Mouse (Mus musculus): ENCODE data around the gene Tenm2. TPM values are rescaled to one million over a fixed set of nuclear protein-coding genes. Genes with fewer than 3 reads are reported as not detected.

Gene Tenm2
- polyA plus RNA-seq, 1 experiment from 2014 or later, result 0.28 TPM

DNA sequence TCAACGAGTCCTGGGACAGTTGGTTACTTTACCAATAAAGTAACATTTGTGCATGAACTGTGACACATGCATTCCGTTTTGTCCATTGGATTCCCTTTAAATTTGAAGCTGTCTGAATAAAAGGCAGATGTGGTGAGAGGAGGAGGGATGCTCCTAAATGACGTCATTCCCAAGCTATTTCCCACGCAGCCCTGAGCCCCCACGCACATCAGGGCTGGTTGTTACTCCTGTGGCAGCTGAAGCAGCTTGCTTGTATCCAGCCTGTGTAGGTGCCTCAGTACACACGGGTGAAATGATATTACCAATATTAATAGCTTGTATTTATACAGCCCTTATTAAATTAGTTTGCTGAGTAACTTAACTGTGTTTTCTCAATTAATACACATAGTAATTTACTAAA is 884.0 kb downstream of the Tenm2 start:
- no peak overlapping the region for H3K4me2 ChIP-seq
- no peak for DNase-seq
- H3K27me3 ChIP-seq (ENCODE audit: insufficient read depth, low read length), result no peaks in the 10 kb centered on the region
- no peak overlapping the region for H3K27ac ChIP-seq (ENCODE audit: low read depth)
- no peaks in the 10 kb centered on the region for H3K9me3 ChIP-seq (ENCODE audit: low read depth, low read length)
- H3K36me3 ChIP-seq (ENCODE audit: insufficient read depth), result no peaks in the 10 kb centered on the region
- H3K4me1 ChIP-seq (ENCODE audit: insufficient read depth), result no peaks in the 10 kb centered on the region
- no peak for TF ChIP-seq CTCF (IDR thresholded peaks at IDR 0.05; ENCODE audit: low read depth)
- no peak overlapping the region for H3K4me3 ChIP-seq (ENCODE audit: low read depth, low read length)
- H3K9ac ChIP-seq, result no peak overlapping the region
- 42% methylated on average over 6 of the region's 6 CpGs for WGBS
- no peak for ATAC-seq (ENCODE audit: insufficient read depth)

DNA sequence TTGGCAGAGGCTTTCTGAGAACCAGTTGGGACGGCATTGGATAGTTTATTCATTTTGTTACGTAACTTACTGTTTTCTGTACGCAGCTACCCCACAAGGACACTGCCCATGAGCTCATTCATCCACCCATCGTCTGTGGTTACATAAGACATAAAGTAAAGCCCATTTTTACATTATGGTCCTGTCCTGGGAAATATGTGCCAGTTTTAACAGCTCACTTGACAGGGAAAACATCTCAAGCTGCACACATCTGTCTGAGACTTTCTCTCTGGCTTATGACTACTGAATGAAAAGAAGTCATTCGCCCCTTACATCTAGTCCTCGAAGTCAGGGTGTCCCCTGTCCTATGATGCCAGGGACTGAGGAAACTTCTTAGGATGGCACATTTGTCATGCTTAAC is 884.4 kb downstream of the Tenm2 start:
- Histone ChIP-seq H3K9ac (no peak overlapping the region), H3K4me3 (ENCODE audit: low read depth, low read length) (no peak overlapping the region), H3K4me2 (no peak overlapping the region), H3K27me3 (ENCODE audit: insufficient read depth, low read length) (no peaks in the 10 kb centered on the region), H3K27ac (ENCODE audit: low read depth) (no peak overlapping the region), H3K4me1 (ENCODE audit: insufficient read depth) (no peaks in the 10 kb centered on the region), H3K9me3 (ENCODE audit: low read depth, low read length) (no peaks in the 10 kb centered on the region), H3K36me3 (ENCODE audit: insufficient read depth) (no peaks in the 10 kb centered on the region)
- no peak for TF ChIP-seq CTCF (IDR thresholded peaks at IDR 0.05; ENCODE audit: low read depth)
- 70% methylated on average over 6 of the region's 6 CpGs for WGBS
- DNase-seq (no peak), ATAC-seq (ENCODE audit: insufficient read depth) (no peak)

DNA sequence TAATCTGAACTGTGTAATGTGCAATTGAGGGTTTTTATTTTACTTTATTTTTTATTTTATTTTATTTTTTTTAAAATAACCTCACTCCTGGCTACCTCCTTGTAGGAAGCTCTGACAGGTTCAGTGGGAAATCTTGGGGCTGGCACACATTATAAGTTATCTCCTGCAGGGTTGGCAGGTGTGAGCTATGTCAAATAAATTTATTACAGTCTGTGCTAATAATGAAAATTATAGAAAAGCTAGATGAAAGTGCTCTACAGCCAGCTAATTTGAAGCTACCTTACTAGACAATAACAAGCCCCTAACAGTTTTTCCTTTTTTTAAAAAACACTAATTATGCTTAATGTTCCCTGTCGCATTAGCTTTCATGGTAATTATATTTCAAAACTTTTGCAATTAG is 885.5 kb downstream of the Tenm2 start:
- no peak overlapping the region for H3K4me3 ChIP-seq (ENCODE audit: low read depth, low read length)

GRCm38 (mm10) chr11:36349856-36350255 is 885.9 kb downstream of the Tenm2 start:
- DNase-seq (no peak), ATAC-seq (ENCODE audit: insufficient read depth) (no peak)
- no peaks in the 10 kb centered on the region for H3K9me3 ChIP-seq (ENCODE audit: low read depth, low read length)
- H3K27me3 ChIP-seq (ENCODE audit: insufficient read depth, low read length), result no peaks in the 10 kb centered on the region
- no peak overlapping the region for H3K4me2 ChIP-seq
- H3K4me3 ChIP-seq (ENCODE audit: low read depth, low read length), result no peak overlapping the region
- TF ChIP-seq CTCF (IDR thresholded peaks at IDR 0.05; ENCODE audit: low read depth), result no peak
- WGBS, result 62% methylated on average over 2 of the region's 2 CpGs
- H3K27ac ChIP-seq (ENCODE audit: low read depth), result no peak overlapping the region
- H3K4me1 ChIP-seq (ENCODE audit: insufficient read depth), result no peaks in the 10 kb centered on the region
- no peak overlapping the region for H3K9ac ChIP-seq
- H3K36me3 ChIP-seq (ENCODE audit: insufficient read depth), result no peaks in the 10 kb centered on the region

More for the DNA sequence above, 885.5 kb downstream of the Tenm2 start:
- no peak overlapping the region for H3K27ac ChIP-seq (ENCODE audit: low read depth)
- TF ChIP-seq CTCF (IDR thresholded peaks at IDR 0.05; ENCODE audit: low read depth), result no peak
- no peaks in the 10 kb centered on the region for H3K4me1 ChIP-seq (ENCODE audit: insufficient read depth)
- no peak overlapping the region for H3K4me2 ChIP-seq
- no peaks in the 10 kb centered on the region for H3K36me3 ChIP-seq (ENCODE audit: insufficient read depth)
- DNase-seq, result no peak
- H3K27me3 ChIP-seq (ENCODE audit: insufficient read depth, low read length), result no peaks in the 10 kb centered on the region
- ATAC-seq (ENCODE audit: insufficient read depth), result no peak
- H3K9ac ChIP-seq, result no peak overlapping the region
- WGBS, result 98% methylated on average over 1 of the region's 1 CpGs
- H3K9me3 ChIP-seq (ENCODE audit: low read depth, low read length), result no peaks in the 10 kb centered on the region

- H3K9me3 ChIP-seq (ENCODE audit: low read depth, low read length), result no peaks in the 10 kb centered on the region
- no peaks in the 10 kb centered on the region for H3K36me3 ChIP-seq (ENCODE audit: insufficient read depth)
- WGBS, result 82% methylated on average over 3 of the region's 3 CpGs
- H3K27ac ChIP-seq (ENCODE audit: low read depth), result no peak overlapping the region
- H3K9ac ChIP-seq, result no peak overlapping the region
- TF ChIP-seq CTCF (IDR thresholded peaks at IDR 0.05; ENCODE audit: low read depth), result no peak
- H3K27me3 ChIP-seq (ENCODE audit: insufficient read depth, low read length), result no peaks in the 10 kb centered on the region
- no peak overlapping the region for H3K4me3 ChIP-seq (ENCODE audit: low read depth, low read length)
- no peak for ATAC-seq (ENCODE audit: insufficient read depth)
- no peak for DNase-seq
- H3K4me2 ChIP-seq, result no peak overlapping the region
- no peaks in the 10 kb centered on the region for H3K4me1 ChIP-seq (ENCODE audit: insufficient read depth)
Measured at GRCm38 (mm10) chr11:36341799-36342198, 894.0 kb downstream of the Tenm2 start.

DNA sequence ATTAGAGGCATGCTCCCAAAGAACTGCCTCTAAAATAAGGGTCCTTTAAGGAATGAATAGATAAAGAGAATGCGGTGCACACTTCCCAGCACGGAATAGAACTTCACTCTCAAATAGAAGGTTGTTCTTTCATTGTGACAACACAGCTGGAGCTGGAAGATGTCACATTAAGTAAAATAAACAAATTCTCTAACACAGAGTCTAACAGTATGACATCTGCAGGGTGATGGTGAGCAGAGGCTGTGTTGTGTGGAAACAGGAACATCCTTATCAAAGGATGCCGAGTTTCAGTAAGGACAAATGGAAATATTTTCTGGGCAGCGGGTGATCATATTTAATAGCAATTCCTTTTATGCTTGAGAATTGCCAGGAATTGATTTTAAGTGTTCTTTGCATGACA is 897.3 kb downstream of the Tenm2 start:
- peak; percentile 85 for ATAC-seq (ENCODE audit: insufficient read depth)
- Histone ChIP-seq H3K9ac (no peak overlapping the region), H3K9me3 (ENCODE audit: low read depth, low read length) (no peaks in the 10 kb centered on the region), H3K27ac (ENCODE audit: low read depth) (no peak overlapping the region), H3K4me1 (ENCODE audit: insufficient read depth) (no peaks in the 10 kb centered on the region), H3K4me2 (no peak overlapping the region), H3K4me3 (ENCODE audit: low read depth, low read length) (no peak overlapping the region), H3K27me3 (ENCODE audit: insufficient read depth, low read length) (no peaks in the 10 kb centered on the region), H3K36me3 (ENCODE audit: insufficient read depth) (no peaks in the 10 kb centered on the region)
- 29% methylated on average over 4 of the region's 4 CpGs for WGBS
- DNase-seq, result peak; percentile 60
- TF ChIP-seq CTCF (IDR thresholded peaks at IDR 0.05; ENCODE audit: low read depth), result no peak

DNA sequence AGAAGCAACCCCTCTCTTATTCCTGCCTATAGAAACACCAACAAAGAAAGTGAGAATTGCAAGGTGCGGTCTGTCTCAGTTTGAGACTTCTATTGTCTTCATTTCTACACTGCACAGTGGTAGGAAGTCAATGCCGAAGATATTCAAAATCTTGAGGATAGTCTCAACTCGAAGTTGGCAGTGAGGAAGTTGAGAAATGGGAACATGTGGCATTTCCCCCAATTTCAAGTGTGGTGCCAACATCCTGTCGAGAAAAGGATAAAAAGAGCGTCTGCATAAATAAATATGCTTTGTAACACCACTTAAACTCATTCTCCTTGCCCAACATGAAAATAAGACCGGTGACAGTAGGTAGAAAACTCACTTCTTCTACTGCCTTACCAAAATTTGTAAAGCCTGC is 898.7 kb downstream of the Tenm2 start:
- Histone ChIP-seq H3K4me3 (ENCODE audit: low read depth, low read length) (no peak overlapping the region), H3K4me1 (ENCODE audit: insufficient read depth) (no peaks in the 10 kb centered on the region), H3K4me2 (no peak overlapping the region), H3K9ac (no peak overlapping the region), H3K36me3 (ENCODE audit: insufficient read depth) (no peaks in the 10 kb centered on the region), H3K27ac (ENCODE audit: low read depth) (no peak overlapping the region), H3K27me3 (ENCODE audit: insufficient read depth, low read length) (no peaks in the 10 kb centered on the region), H3K9me3 (ENCODE audit: low read depth, low read length) (no peaks in the 10 kb centered on the region)
- ATAC-seq (ENCODE audit: insufficient read depth) (no peak), DNase-seq (no peak)
- TF ChIP-seq CTCF (IDR thresholded peaks at IDR 0.05; ENCODE audit: low read depth), result no peak
- WGBS, result 74% methylated on average over 6 of the region's 6 CpGs

DNA sequence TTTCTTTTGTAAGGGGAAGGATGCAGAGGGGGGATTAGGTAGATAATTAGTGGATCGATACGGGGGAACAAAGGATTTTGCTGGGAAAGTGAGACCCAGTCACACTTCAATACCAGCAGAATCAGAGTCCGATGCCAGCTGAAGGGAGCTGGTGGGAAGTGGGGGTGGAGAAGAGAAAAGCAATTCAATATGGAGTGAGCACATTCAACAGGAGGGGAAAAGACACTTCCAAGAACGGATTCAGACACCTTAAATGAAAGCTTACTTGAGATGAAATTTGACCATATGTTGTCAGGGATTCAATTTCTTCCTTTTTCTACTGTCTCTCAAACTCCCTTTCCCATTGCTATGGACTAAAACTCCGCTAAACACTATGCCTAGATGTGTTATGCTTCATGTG is 900.6 kb downstream of the Tenm2 start:
- no peak for ATAC-seq (ENCODE audit: insufficient read depth)
- no peak for TF ChIP-seq CTCF (IDR thresholded peaks at IDR 0.05; ENCODE audit: low read depth)
- no peak for DNase-seq
- Histone ChIP-seq H3K9ac (no peak overlapping the region), H3K27ac (ENCODE audit: low read depth) (no peak overlapping the region), H3K27me3 (ENCODE audit: insufficient read depth, low read length) (no peaks in the 10 kb centered on the region), H3K4me3 (ENCODE audit: low read depth, low read length) (no peak overlapping the region), H3K4me2 (no peak overlapping the region), H3K4me1 (ENCODE audit: insufficient read depth) (no peaks in the 10 kb centered on the region), H3K36me3 (ENCODE audit: insufficient read depth) (no peaks in the 10 kb centered on the region), H3K9me3 (ENCODE audit: low read depth, low read length) (no peaks in the 10 kb centered on the region)
- 81% methylated on average over 5 of the region's 5 CpGs for WGBS
